Mouse (Mus musculus) stomach, embryonic 14.5 days (tissue): ENCODE results near the gene Cd2. TPM values are rescaled to one million over a fixed set of nuclear protein-coding genes. Genes with fewer than 3 reads are reported as not detected.

Source experiments
- ATAC-seq: fragments of 200-750 bp; cut with Nextera tagmentation; 2 replicates; pipeline ENCODE4 v1.8.0; 2017; ENCODE audit warnings: low read depth, moderate TSS enrichment; ENCODE audit not compliant: insufficient number of reproducible peaks, insufficient read depth, low FRiP score
- H3K27ac ChIP-seq: fragments of 300-500 bp; sonication (generic); 2 replicates; pipeline ENCODE4 v1.5.1; 2014; ENCODE audit warnings: mild to moderate bottlenecking, low read length, moderate library complexity, mixed read lengths
- H3K27me3 ChIP-seq: fragments of 300-500 bp; sonication (generic); 2 replicates; pipeline ENCODE4 v1.6.1; 2014; ENCODE audit warnings: low read length, control low read depth, mixed read lengths; ENCODE audit not compliant: control insufficient read depth, insufficient read depth
- H3K36me3 ChIP-seq: fragments of 300-500 bp; sonication (generic); 2 replicates; pipeline ENCODE4 v1.6.1; 2014; ENCODE audit warnings: mild to moderate bottlenecking, control low read depth, low read length, moderate library complexity, mixed read lengths; ENCODE audit not compliant: control insufficient read depth, insufficient read depth
- H3K4me1 ChIP-seq: fragments of 300-500 bp; sonication (generic); 2 replicates; pipeline ENCODE4 v1.6.1; 2014; ENCODE audit warnings: low read length, control low read depth, mixed read lengths; ENCODE audit not compliant: control insufficient read depth, insufficient read depth
- H3K4me2 ChIP-seq: fragments of 300-500 bp; sonication (generic); replicated peaks from 2 replicates; pipeline ENCODE4 v1.6.1; 2014; ENCODE audit warnings: low read depth, low read length, control low read depth
- H3K4me3 ChIP-seq: fragments of 300-500 bp; sonication (generic); 2 replicates; pipeline ENCODE4 v1.5.1; 2014; ENCODE audit warnings: low read depth, low read length, control low read depth
- H3K9ac ChIP-seq: fragments of 300-500 bp; sonication (generic); replicated peaks from 2 replicates; pipeline ENCODE4 v1.6.1; 2014; ENCODE audit warnings: low read depth, mild to moderate bottlenecking, control low read depth, low read length, moderate library complexity, mixed read lengths
- H3K9me3 ChIP-seq: fragments of 300-500 bp; sonication (generic); 2 replicates; pipeline ENCODE4 v1.6.1; 2016; ENCODE audit warnings: low read depth, low read length, control low read depth; ENCODE audit not compliant: control insufficient read depth
- WGBS: fragments of 180-500 bp; shearing (Covaris S2); extraction: QIAGEN DNeasy Blood & Tissue Kit; methylation state at CpG from one replicate; pipeline ENCODE4 v1.1.7; 2014; 5-methylcytosine and 5-hydroxymethylcytosine counted together
- polyA plus RNA-seq: library from polyadenylated mRNA; unstranded; fragments of >200 nt; fragmentation: Nextera tagmentation; extraction: Ambion mirVana; gene quantifications from 2 replicates; pipeline ENCODE4 v1.2.1, GENCODE M21; 2014

Cd2 gene
- polyA plus RNA-seq, 1 experiment from 2014 or later, result not detected

GRCm38 (mm10) chr3:101274041-101274770, 13.5 kb downstream of the Cd2 start:
- H3K9me3 ChIP-seq, result no peaks in the 10 kb centered on the region
- WGBS, result 82% methylated on average over 12 of the region's 12 CpGs
- H3K4me1 ChIP-seq, result no peaks in the 10 kb centered on the region
- no peak for ATAC-seq
- no peak overlapping the region for H3K4me3 ChIP-seq
- no peaks in the 10 kb centered on the region for H3K36me3 ChIP-seq
- no peaks in the 10 kb centered on the region for H3K27me3 ChIP-seq
- no peak overlapping the region for H3K4me2 ChIP-seq
- H3K27ac ChIP-seq, result no peak overlapping the region
- H3K9ac ChIP-seq, result no peak overlapping the region

DNA sequence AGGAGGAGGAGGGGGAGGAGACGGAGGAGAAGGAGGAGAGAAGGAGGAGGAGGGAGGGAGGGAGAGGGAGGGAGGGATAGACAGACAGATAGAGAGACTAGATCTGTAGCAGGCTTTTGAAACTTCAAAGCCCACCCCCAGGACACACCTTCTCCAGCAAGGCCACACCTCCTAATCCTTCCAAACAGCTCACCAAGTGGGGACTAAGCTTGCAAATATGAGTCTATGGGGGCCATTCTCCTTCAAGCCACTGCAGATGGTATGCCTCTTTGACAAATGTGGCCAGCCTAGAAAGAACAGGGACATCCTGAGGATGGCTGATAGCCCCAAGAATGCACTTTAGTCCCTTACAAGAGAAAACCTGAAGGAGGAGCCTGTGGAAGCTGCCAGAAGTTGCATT, 15.6 kb downstream of the Cd2 start:
- Histone ChIP-seq H3K36me3 (no peaks in the 10 kb centered on the region), H3K9me3 (no peaks in the 10 kb centered on the region), H3K4me1 (no peaks in the 10 kb centered on the region), H3K27ac (no peak overlapping the region), H3K9ac (no peak overlapping the region), H3K27me3 (no peaks in the 10 kb centered on the region), H3K4me2 (no peak overlapping the region), H3K4me3 (no peak overlapping the region)
- 50% methylated on average over 1 of the region's 1 CpGs for WGBS
- no peak for ATAC-seq

DNA sequence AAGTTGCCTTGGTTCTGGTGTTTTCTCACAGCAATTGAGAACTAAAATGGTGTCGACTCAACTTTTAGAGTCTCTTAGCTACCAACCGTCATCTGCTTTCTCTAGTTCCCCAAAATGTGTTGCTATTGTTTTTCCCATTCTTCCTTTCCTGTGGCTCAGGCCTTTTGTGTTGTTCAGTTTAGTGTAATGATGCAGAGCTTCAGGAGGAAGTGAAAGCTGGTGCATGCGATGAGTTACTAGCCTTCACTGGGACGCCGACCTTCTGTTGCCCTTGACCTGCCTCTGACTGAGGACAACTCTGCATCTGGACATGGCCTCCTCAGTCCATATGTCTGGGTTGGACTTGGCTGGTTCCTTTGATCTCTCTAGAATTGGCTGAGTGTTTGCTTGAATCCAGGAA, 16.9 kb downstream of the Cd2 start:
- no peaks in the 10 kb centered on the region for H3K4me1 ChIP-seq
- H3K4me3 ChIP-seq, result no peak overlapping the region
- no peak for ATAC-seq
- H3K27me3 ChIP-seq, result no peaks in the 10 kb centered on the region
- no peak overlapping the region for H3K27ac ChIP-seq
- H3K9ac ChIP-seq, result no peak overlapping the region
- H3K36me3 ChIP-seq, result no peaks in the 10 kb centered on the region
- no peaks in the 10 kb centered on the region for H3K9me3 ChIP-seq
- WGBS, result 93% methylated on average over 5 of the region's 5 CpGs
- no peak overlapping the region for H3K4me2 ChIP-seq

DNA sequence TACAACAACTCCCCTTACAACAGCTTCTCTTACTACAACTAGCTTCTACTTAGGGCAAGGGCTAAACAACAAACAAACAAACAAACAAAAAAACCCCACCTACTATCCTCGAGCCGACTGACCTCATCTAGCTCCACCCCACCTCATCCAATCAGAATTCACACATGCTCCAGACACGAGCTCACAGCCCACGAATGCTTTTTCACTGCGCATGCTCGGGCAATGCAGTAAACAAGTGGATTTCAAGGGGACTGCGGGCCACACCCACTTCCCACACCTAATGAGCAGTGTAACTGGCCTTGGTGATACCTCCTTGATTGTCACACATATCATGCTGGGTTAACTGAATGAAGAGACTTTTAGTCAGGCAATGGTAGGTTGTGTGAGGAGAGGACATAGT, 19.4 kb downstream of the Cd2 start:
- no peak overlapping the region for H3K9ac ChIP-seq

DNA sequence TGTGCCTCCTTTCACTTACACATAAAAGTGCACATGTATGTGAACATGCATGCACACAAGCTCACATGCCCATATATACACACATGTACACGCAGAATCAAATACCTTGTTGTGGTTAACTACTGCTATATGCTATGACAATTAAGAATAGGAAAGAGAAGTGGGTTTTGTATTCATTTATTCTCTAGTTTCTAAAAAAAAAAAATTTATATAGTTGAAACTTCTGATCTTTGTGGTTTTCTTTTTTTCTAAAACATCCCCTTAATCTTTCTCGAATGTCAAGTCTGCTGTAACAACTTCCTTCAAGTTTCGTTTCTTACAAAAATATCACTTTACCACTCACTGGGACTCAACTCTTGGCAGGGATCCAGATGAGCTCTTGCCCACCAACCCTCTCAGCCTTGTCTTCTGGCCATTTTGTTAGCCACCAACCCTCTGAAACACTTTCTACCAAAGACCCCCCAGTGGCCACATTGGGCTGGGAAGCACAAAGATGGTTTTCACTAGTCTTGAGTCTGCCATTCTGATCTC, 22.1 kb downstream of the Cd2 start:
- Histone ChIP-seq H3K9me3 (no peaks in the 10 kb centered on the region), H3K4me2 (no peak overlapping the region), H3K27me3 (no peaks in the 10 kb centered on the region), H3K27ac (no peak overlapping the region), H3K9ac (no peak overlapping the region), H3K4me3 (no peak overlapping the region), H3K4me1 (no peaks in the 10 kb centered on the region), H3K36me3 (no peaks in the 10 kb centered on the region)
- WGBS, result 64% methylated on average over 3 of the region's 3 CpGs
- no peak for ATAC-seq

More for the DNA sequence above, 19.4 kb downstream of the Cd2 start:
- no peak for ATAC-seq
- H3K4me1 ChIP-seq, result no peaks in the 10 kb centered on the region
- H3K4me3 ChIP-seq, result no peak overlapping the region
- H3K4me2 ChIP-seq, result no peak overlapping the region
- no peaks in the 10 kb centered on the region for H3K9me3 ChIP-seq
- no peaks in the 10 kb centered on the region for H3K27me3 ChIP-seq
- no peaks in the 10 kb centered on the region for H3K36me3 ChIP-seq
- no peak overlapping the region for H3K27ac ChIP-seq
- WGBS, result 84% methylated on average over 7 of the region's 7 CpGs

DNA sequence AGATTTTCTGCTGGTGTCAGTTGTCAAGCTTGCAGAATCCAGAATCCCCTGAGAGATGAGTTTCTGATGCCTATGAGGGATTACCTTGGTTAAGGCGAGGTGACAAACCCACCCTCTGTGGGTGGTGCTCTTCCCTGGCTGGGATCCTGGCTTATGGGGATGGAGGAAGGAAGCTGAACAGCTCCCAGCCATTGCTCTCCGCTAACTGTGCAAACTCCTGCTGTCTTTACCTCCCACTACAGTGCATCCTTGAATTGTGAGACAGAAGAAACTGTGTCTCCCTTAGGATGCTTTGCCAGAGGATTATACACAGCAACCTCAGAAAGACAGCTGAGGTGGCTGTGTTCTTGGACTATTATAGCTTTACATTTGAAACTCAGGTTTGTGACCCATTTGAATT, 28.8 kb downstream of the Cd2 start:
- no peak overlapping the region for H3K4me3 ChIP-seq
- H3K4me1 ChIP-seq, result no peaks in the 10 kb centered on the region
- H3K27me3 ChIP-seq, result no peaks in the 10 kb centered on the region
- no peaks in the 10 kb centered on the region for H3K36me3 ChIP-seq
- no peak overlapping the region for H3K9ac ChIP-seq
- ATAC-seq, result no peak
- WGBS, result 53% methylated on average over 2 of the region's 2 CpGs
- H3K27ac ChIP-seq, result no peak overlapping the region
- no peak overlapping the region for H3K4me2 ChIP-seq
- H3K9me3 ChIP-seq, result no peaks in the 10 kb centered on the region

GRCm38 (mm10) chr3:101256090-101256489, 31.6 kb downstream of the Cd2 start:
- WGBS, result 80% methylated on average over 8 of the region's 8 CpGs
- no peak for ATAC-seq

GRCm38 (mm10) chr3:101252141-101252540, 35.6 kb downstream of the Cd2 start:
- 0 out of 2 replicates have a peak, but pooled peaks cover 3% of the 10 kb centered on the region for H3K4me1 ChIP-seq
- no peaks in the 10 kb centered on the region for H3K27me3 ChIP-seq
- H3K9ac ChIP-seq, result no peak overlapping the region
- H3K9me3 ChIP-seq, result no peaks in the 10 kb centered on the region
- WGBS, result 79% methylated on average over 8 of the region's 8 CpGs
- no peak overlapping the region for H3K27ac ChIP-seq
- no peak overlapping the region for H3K4me3 ChIP-seq
- H3K36me3 ChIP-seq, result no peaks in the 10 kb centered on the region
- no peak overlapping the region for H3K4me2 ChIP-seq
- ATAC-seq, result no peak

More at GRCm38 (mm10) chr3:101256090-101256489, 31.6 kb downstream of the Cd2 start:
- Histone ChIP-seq H3K4me1 (no peaks in the 10 kb centered on the region), H3K9ac (no peak overlapping the region), H3K27ac (no peak overlapping the region), H3K36me3 (no peaks in the 10 kb centered on the region), H3K9me3 (no peaks in the 10 kb centered on the region), H3K4me3 (no peak overlapping the region), H3K4me2 (no peak overlapping the region), H3K27me3 (no peaks in the 10 kb centered on the region)

- no peaks in the 10 kb centered on the region for H3K9me3 ChIP-seq
- no peak overlapping the region for H3K4me2 ChIP-seq
- H3K9ac ChIP-seq, result no peak overlapping the region
- H3K27me3 ChIP-seq, result no peaks in the 10 kb centered on the region
- no peaks in the 10 kb centered on the region for H3K36me3 ChIP-seq
- no peak overlapping the region for H3K4me3 ChIP-seq
- no peak overlapping the region for H3K27ac ChIP-seq
- 89% methylated on average over 6 of the region's 6 CpGs for WGBS
- H3K4me1 ChIP-seq, result 0 out of 2 replicates have a peak, but pooled peaks cover 3% of the 10 kb centered on the region
- no peak for ATAC-seq
These were observed 37.9 kb downstream of the Cd2 start for GRCm38 (mm10) chr3:101249846-101250245.
